Mouse (Mus musculus) bone marrow, adult 2 months (tissue): Measurements from ENCODE around the gene Rab3c. TPM values are rescaled to one million over a fixed set of nuclear protein-coding genes. Genes with fewer than 3 reads are reported as not detected.

ENCODE experiments used
- H3K27ac ChIP-seq: fragments of 200-500 bp; 2 replicates; pipeline ENCODE4 v1.5.1; 2012; ENCODE audit warnings: low read depth, mild to moderate bottlenecking, control low read depth, inconsistent platforms, low read length; ENCODE audit not compliant: control insufficient read depth, poor library complexity, insufficient read depth
- H3K4me1 ChIP-seq: fragments of 200-500 bp; 2 replicates; pipeline ENCODE4 v1.6.1; 2011; ENCODE audit warnings: low read length; ENCODE audit not compliant: control insufficient read depth, insufficient read depth
- H3K4me3 ChIP-seq: fragments of 200-500 bp; replicated peaks from 2 replicates; pipeline ENCODE3; 2011; ENCODE audit warnings: mild to moderate bottlenecking, low read depth, low read length, control low read depth; ENCODE audit not compliant: control insufficient read depth
- CTCF ChIP-seq: fragments of 200-500 bp; IDR thresholded peaks from 2 replicates; pipeline ENCODE4 v1.5.1; 2011; ENCODE audit warnings: low read length, control low read depth; ENCODE audit not compliant: control insufficient read depth, insufficient read depth
- POLR2A ChIP-seq: fragments of 200-500 bp; IDR thresholded peaks from 2 replicates; pipeline ENCODE4 v1.6.1; 2011; ENCODE audit warnings: low read depth, mild to moderate bottlenecking, control low read depth, low read length, borderline replicate concordance; ENCODE audit not compliant: control insufficient read depth
- WGBS: fragments of 180-500 bp; shearing (Covaris S2); methylation state at CpG from one replicate; pipeline ENCODE4 v1.1.7; 2018; 5-methylcytosine and 5-hydroxymethylcytosine counted together
- polyA plus RNA-seq: library from polyadenylated mRNA; stranded (reverse); fragments of >200 nt; gene quantifications from 2 replicates; pipeline ENCODE4 v1.2.4, GENCODE M21; 2011; ENCODE audit warnings: low replicate concordance; ENCODE audit not compliant: missing spikeins, insufficient read depth, insufficient read length

The Rab3c gene
- polyA plus RNA-seq, 1 experiment: 1.7 TPM

GRCm38 (mm10) chr13:110034041-110034440, 246.8 kb downstream of the Rab3c start:
- WGBS: 17% methylated on average over 7 of the region's 7 CpGs
- no peak overlapping the region for H3K27ac ChIP-seq
- TF ChIP-seq CTCF (no peak), POLR2A (no peak)
- H3K4me1 ChIP-seq: no peaks in the 10 kb centered on the region; the same call in 1 of the 2 replicates
- H3K4me3 ChIP-seq: no peak overlapping the region

- no peak for TF ChIP-seq CTCF
- no peak for TF ChIP-seq POLR2A
- Histone ChIP-seq H3K4me1 (no peaks in the 10 kb centered on the region; the same call in 1 of the 2 replicates), H3K27ac (no peak overlapping the region), H3K4me3 (no peak overlapping the region)
- 2% methylated on average over 6 of the region's 6 CpGs for WGBS
Observed at GRCm38 (mm10) chr13:110031886-110032285, 248.9 kb downstream of the Rab3c start.

- Histone ChIP-seq H3K27ac (no peak overlapping the region), H3K4me1 (no peaks in the 10 kb centered on the region; the same call in 1 of the 2 replicates), H3K4me3 (no peak overlapping the region)
- 63% methylated on average over 8 of the region's 8 CpGs for WGBS
- TF ChIP-seq POLR2A (no peak), CTCF (no peak)
Observed at GRCm38 (mm10) chr13:110031061-110031460, 249.7 kb downstream of the Rab3c start.

GRCm38 (mm10) chr13:110024381-110025161, 256.2 kb downstream of the Rab3c start:
- Histone ChIP-seq H3K4me1 (no peaks in the 10 kb centered on the region; the same call in 1 of the 2 replicates), H3K27ac (no peak overlapping the region), H3K4me3 (no peak overlapping the region)
- TF ChIP-seq CTCF (no peak), POLR2A (no peak)
- 87% methylated on average over 10 of the region's 10 CpGs for WGBS

- WGBS: 73% methylated on average over 5 of the region's 5 CpGs
- no peak for TF ChIP-seq POLR2A
- peak; percentile 61 for TF ChIP-seq CTCF
- H3K27ac ChIP-seq: no peak overlapping the region
- H3K4me1 ChIP-seq: no peaks in the 10 kb centered on the region; the same call in 1 of the 2 replicates
- H3K4me3 ChIP-seq: no peak overlapping the region
Observed at GRCm38 (mm10) chr13:110023031-110023430, 257.8 kb downstream of the Rab3c start.

GRCm38 (mm10) chr13:110019774-110020173, 261.0 kb downstream of the Rab3c start:
- Histone ChIP-seq H3K27ac (no peak overlapping the region), H3K4me3 (no peak overlapping the region), H3K4me1 (no peaks in the 10 kb centered on the region; the same call in 1 of the 2 replicates)
- no peak for TF ChIP-seq POLR2A
- no peak for TF ChIP-seq CTCF
- 78% methylated on average over 9 of the region's 9 CpGs for WGBS

- TF ChIP-seq CTCF (no peak), POLR2A (no peak)
- no peak overlapping the region for H3K4me3 ChIP-seq
- WGBS: 14% methylated on average over 20 of the region's 20 CpGs
Observed at GRCm38 (mm10) chr13:110018941-110019743, 261.7 kb downstream of the Rab3c start.

GRCm38 (mm10) chr13:110018431-110018901, 262.3 kb downstream of the Rab3c start:
- Histone ChIP-seq H3K27ac (no peak overlapping the region), H3K4me3 (no peak overlapping the region), H3K4me1 (no peaks in the 10 kb centered on the region)
- TF ChIP-seq CTCF: peak; percentile 81
- no peak for TF ChIP-seq POLR2A
- WGBS: under 1% methylated on average over 17 of the region's 17 CpGs

More at GRCm38 (mm10) chr13:110018941-110019743, 261.7 kb downstream of the Rab3c start:
- no peaks in the 10 kb centered on the region for H3K4me1 ChIP-seq
- H3K27ac ChIP-seq: no peak overlapping the region
